Mouse (Mus musculus): ENCODE measurements around the gene Bet1l. TPM values are rescaled to one million over a fixed set of nuclear protein-coding genes. Genes with fewer than 3 reads are reported as not detected.

Gene Bet1l
- total and polyA plus RNA-seq, 3 experiments: 13.1 to 24.3 (median 13.8) TPM

DNA sequence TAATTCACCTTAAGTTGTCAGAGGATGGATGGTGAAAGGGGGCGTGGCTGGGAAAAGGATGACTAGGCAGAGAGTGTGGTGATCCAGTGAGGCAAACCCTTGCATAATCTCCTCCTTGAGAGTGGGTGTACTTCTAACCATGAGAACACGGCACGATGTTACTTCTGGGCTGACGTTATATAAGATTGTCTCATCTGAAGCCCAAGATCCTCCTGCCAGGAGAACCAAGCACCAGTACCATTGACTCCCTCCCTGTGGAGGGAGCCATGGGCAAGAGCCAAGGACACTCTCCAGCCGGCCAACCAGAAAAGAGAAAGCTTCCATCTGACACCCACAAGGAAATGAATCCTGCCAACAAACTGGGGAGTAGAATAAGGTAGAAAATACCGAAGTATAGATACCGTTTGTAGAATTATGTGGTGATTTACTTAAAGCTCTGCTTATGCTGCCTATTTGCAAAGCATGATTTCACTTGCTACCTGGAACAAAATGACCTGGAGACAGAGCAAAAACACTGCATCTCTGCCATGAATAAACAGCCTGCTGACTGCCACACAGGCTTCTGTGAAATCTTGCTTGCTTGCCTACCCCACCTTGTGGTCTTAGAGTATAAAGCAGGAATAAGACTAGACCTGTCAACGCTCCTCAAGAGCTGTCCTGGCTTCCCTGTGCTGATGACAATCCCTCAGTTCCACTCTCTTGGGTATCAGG lies 29.1 kb downstream of the Bet1l start:
- peak overlapping the region; percentile 58; the same call in 1 of the 2 replicates for H3K4me2 ChIP-seq (ENCODE audit: insufficient read depth, low read depth, poor library complexity, severe bottlenecking)
- in situ Hi-C loops (cut with MboI; ENCODE audit: low pct_ligation_motif_present, low pct_unique_long_range_greater_than_20kb, low sequenced_read_pairs) (loop anchor here (25.0 kb wide), 1 partner anchor 741 kb away; the partner anchor contains the start of genes Caly and Prap1), dilution Hi-C loops (cut with MboI; ENCODE audit: extremely low pct_ligation_motif_present, extremely low pct_unique_long_range_greater_than_20kb, low sequenced_read_pairs) (no loop called here)
- no peaks in the 10 kb centered on the region for H3K9me3 ChIP-seq (replicated peaks; ENCODE audit: low read length)
- peak overlapping the region in 1 of 3 experiments; percentile 11 for H3K4me3 ChIP-seq (replicated peaks in 1 of 3; ENCODE audit: low read depth in 2 of 3, low read length in 2 of 3, poor library complexity in 1 of 3)
- no peaks in the 10 kb centered on the region; a peak in 1 of 4 replicates for H3K4me1 ChIP-seq (ENCODE audit: control insufficient read depth in 1 of 2, insufficient read depth in 2 of 2)
- peaks cover 77% of the 10 kb centered on the region for H3K27me3 ChIP-seq (replicated peaks)
- no peak overlapping the region for H3K27ac ChIP-seq (ENCODE audit: insufficient read depth, low read depth)
- no peak overlapping the region for H3K9ac ChIP-seq (ENCODE audit: insufficient read depth, low read depth)
- H3K36me3 ChIP-seq (replicated peaks in 1 of 2; ENCODE audit: control insufficient read depth in 1 of 2, insufficient read depth in 1 of 2, low read length in 1 of 2): no peaks in the 10 kb centered on the region
- peak; percentile 19 for DNase-seq (ENCODE audit: extremely low read depth)
- no peaks in the 10 kb centered on the region for H3K79me2 ChIP-seq (replicated peaks; ENCODE audit: control insufficient read depth, extremely low read depth, insufficient read depth, poor library complexity, severe bottlenecking)
- no peak for TF ChIP-seq UBTF (IDR thresholded peaks at IDR 0.05; ENCODE audit: low read depth, low read length)
- no peak for TF ChIP-seq TCF12 (IDR thresholded peaks at IDR 0.05; ENCODE audit: low read depth, low read length)
- TF ChIP-seq POLR2AphosphoS2 (IDR thresholded peaks at IDR 0.05; ENCODE audit: low read depth, low read length): no peak
- TF ChIP-seq MAZ (IDR thresholded peaks at IDR 0.05; ENCODE audit: low read depth, low read length): no peak
- TF ChIP-seq JUN (IDR thresholded peaks at IDR 0.05; ENCODE audit: insufficient read depth, low read depth, low read length): no peak
- TF ChIP-seq IRF4 (IDR thresholded peaks at IDR 0.05; ENCODE audit: low read depth, low read length): no peak
- no peak for TF ChIP-seq E2F4 (IDR thresholded peaks at IDR 0.05; ENCODE audit: insufficient replicate concordance, low read depth, low read length)
- no peak for TF ChIP-seq EP300 (IDR thresholded peaks at IDR 0.05; ENCODE audit: low read length)
- TF ChIP-seq SMC3 (IDR thresholded peaks at IDR 0.05; ENCODE audit: low read depth, low read length): peak; percentile 59
- TF ChIP-seq BHLHE40 (IDR thresholded peaks at IDR 0.05; ENCODE audit: low read depth, low read length): no peak
- TF ChIP-seq ZNF384 (IDR thresholded peaks at IDR 0.05; ENCODE audit: low read depth, low read length): no peak
- TF ChIP-seq POLR2A (IDR thresholded peaks at IDR 0.05; ENCODE audit: low read depth, low read length): no peak
- TF ChIP-seq ZKSCAN1 (IDR thresholded peaks at IDR 0.05; ENCODE audit: borderline replicate concordance, low read depth, low read length): no peak
- TF ChIP-seq MAX (IDR thresholded peaks at IDR 0.05; ENCODE audit: low read length): no peak
- no peak for TF ChIP-seq HCFC1 (IDR thresholded peaks at IDR 0.05; ENCODE audit: low read depth, low read length)
- no peak for TF ChIP-seq NRF1 (IDR thresholded peaks at IDR 0.05; ENCODE audit: low read depth, low read length)
- 0 out of 2 replicates have a peak, but pooled peaks have one; percentile 16 for TF ChIP-seq ELF1 (IDR thresholded peaks at IDR 0.05; ENCODE audit: low read depth, low read length)
- peak in 1 of 2 experiments; percentile 74; a peak in 2 of 4 replicates for TF ChIP-seq CTCF (conservative IDR thresholded peaks at IDR 0.05 in 1 of 2, IDR thresholded peaks at IDR 0.05 in 1 of 2; ENCODE audit: low read depth in 2 of 2, low read length in 2 of 2)
- TF ChIP-seq SIN3A (IDR thresholded peaks at IDR 0.05; ENCODE audit: low read length): 0 out of 2 replicates have a peak, but pooled peaks have one; percentile 23
- TF ChIP-seq MAFK (IDR thresholded peaks at IDR 0.05; ENCODE audit: insufficient replicate concordance, low read length): 0 out of 2 replicates have a peak, but pooled peaks have one; percentile 8
- no peak for TF ChIP-seq JUND (conservative IDR thresholded peaks at IDR 0.05; ENCODE audit: low read depth, low read length)
- no peak for TF ChIP-seq PAX5 (IDR thresholded peaks at IDR 0.05; ENCODE audit: low read length)
- TF ChIP-seq MEF2A (IDR thresholded peaks at IDR 0.05; ENCODE audit: borderline replicate concordance, low read depth, low read length): no peak
- no peak for TF ChIP-seq GABPA (IDR thresholded peaks at IDR 0.05; ENCODE audit: insufficient replicate concordance, low read depth, low read length)
- TF ChIP-seq USF1 (IDR thresholded peaks at IDR 0.05; ENCODE audit: low read depth, low read length): no peak
- TF ChIP-seq CHD1 (IDR thresholded peaks at IDR 0.05; ENCODE audit: low read depth, low read length): no peak
- no peak for TF ChIP-seq NELFE (IDR thresholded peaks at IDR 0.05; ENCODE audit: low read depth, low read length)
- no peak for TF ChIP-seq MYC (IDR thresholded peaks at IDR 0.05; ENCODE audit: low read depth, low read length)
- TF ChIP-seq MXI1 (IDR thresholded peaks at IDR 0.05; ENCODE audit: low read depth, low read length): 0 out of 2 replicates have a peak, but pooled peaks have one; percentile 28
- TF ChIP-seq ZMIZ1 (IDR thresholded peaks at IDR 0.05; ENCODE audit: low read depth, low read length): no peak
- no peak for TF ChIP-seq ZC3H11A (IDR thresholded peaks at IDR 0.05; ENCODE audit: low read depth, low read length)
- peak; percentile 65 for TF ChIP-seq RAD21 (IDR thresholded peaks at IDR 0.05; ENCODE audit: low read depth, low read length)
- no peak for TF ChIP-seq USF2 (conservative IDR thresholded peaks at IDR 0.05; ENCODE audit: low read depth, low read length)
- no peak for TF ChIP-seq TBP (conservative IDR thresholded peaks at IDR 0.05; ENCODE audit: low read depth, low read length)
- no peak for TF ChIP-seq CHD2 (IDR thresholded peaks at IDR 0.05; ENCODE audit: low read length)
- TF ChIP-seq RCOR1 (conservative IDR thresholded peaks at IDR 0.05; ENCODE audit: low read depth, low read length): no peak
- no peak for TF ChIP-seq KAT2A (IDR thresholded peaks at IDR 0.05; ENCODE audit: insufficient replicate concordance, low read length)
- TF ChIP-seq ETS1 (conservative IDR thresholded peaks at IDR 0.05; ENCODE audit: low read depth, low read length): no peak

All from CH12.LX (cell line).